Mouse (Mus musculus) adrenal gland, postnatal 14 days (tissue): Measurements from ENCODE around the gene Il25. TPM values are rescaled to one million over a fixed set of nuclear protein-coding genes. Genes with fewer than 3 reads are reported as not detected.
"Not testable (repeated sequence)": the region's sequence is repeated elsewhere in the genome, so short reads cannot be mapped to it uniquely, and the experiment has no call there.

Experiments used
- DNase-seq: peaks from one replicate; pipeline ENCODE4 v3.0.0; 2021; ENCODE audit warnings: mixed read lengths
- total RNA-seq: library from RNA; stranded (reverse); gene quantifications from 2 replicates; pipeline ENCODE4 v1.2.3, GENCODE M21; 2021

The Il25 gene
- total RNA-seq, 1 experiment from 2014 or later = not detected

DNA sequence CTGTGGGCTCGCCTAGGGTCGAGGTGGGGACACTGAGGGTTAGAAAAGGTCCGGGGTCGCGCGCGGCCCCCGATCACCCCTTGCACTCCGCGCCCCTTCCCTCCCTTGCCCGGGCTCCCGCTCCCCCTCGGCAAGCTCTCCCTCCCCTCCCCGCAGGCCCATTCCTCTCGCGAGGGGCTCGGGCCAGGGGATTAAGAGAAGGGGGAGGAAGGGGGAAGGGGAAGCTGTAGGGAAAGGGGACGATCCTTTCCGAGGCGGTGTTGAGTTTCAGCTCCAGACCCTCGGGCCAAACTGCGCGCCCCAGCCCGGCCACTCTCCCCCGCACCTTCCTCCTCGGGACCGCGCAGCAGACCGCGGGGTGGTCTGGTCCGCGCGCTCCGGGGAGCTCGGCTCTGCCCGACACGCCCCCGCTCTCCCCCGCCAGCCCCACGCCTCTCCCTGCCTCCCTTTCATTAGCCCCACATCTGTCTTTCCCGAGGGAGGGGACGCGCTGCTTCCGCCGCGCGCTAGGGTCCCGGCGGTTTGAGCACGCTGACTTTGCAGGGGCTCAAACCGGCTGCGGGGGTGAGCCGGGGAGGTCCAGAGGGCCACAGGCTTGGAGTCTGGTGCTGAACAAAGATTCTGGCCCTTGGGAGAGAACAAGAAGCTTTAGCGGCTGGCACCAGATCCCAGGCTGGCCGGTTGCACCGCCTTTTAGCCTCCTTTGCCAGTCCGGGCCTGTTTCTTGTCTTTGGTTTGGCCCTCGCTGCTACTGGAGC, 5.9 kb upstream of the Il25 start:
- peak; percentile 59 for DNase-seq

DNA sequence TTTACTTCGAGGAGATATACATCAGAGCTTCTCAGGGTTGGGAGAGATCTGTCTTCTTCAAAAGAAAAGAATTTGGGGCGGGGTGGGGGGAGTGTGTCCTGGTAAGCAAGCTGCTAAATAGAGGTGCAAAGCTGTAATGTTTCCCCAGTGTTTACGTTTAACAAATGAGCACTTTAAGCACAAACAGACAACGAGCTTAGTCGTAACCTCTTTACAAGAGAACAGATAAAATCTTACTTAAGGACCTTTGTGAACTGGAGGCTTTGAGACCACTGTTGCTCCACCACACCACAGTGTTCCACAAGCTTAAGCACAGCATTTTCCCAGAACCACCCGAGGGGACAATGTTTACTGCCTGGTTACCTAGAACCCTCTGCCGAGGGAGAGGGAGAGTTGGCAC, 5.2 kb upstream of the Il25 start:
- no peak for DNase-seq

DNA sequence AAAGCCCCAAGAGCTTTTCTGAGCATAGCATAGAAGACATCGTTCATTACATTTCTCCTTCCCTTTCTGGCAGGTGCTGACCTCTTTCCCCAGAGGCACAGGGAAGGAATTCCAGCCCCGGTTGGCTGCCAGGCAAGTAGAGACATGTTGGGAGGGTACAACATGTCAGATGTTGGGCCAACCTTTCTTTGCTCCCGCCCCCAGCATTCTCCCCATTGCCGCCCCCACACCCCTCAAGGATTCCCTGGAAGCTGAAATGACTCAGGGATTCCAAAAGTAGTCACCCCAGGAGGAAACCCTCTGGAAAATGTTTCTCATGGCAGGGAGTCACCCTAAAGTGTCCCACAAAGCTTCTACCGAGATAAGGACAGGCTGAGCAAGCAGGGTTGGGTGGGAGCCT, 2.7 kb upstream of the Il25 start:
- DNase-seq = no peak

DNA sequence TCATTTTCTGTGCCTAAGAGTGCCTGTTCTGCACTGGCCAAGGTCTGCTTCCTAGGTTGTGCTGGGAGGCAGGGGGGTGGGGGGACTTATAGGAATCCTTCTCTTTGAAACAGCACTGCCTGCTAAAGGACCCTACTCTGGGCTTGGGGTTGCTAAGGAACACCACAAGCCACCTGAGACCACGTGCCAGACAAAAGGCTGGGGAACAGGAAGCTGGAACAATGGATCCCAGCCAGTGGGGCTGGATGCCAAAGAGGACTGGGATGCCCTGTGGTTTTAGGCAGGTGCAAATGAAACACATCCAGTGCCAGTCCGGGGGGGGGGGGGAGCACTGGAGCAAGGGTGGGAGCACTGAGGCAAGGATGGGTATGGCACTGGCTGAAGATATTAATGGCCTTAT, 2.1 kb upstream of the Il25 start:
- no peak for DNase-seq

DNA sequence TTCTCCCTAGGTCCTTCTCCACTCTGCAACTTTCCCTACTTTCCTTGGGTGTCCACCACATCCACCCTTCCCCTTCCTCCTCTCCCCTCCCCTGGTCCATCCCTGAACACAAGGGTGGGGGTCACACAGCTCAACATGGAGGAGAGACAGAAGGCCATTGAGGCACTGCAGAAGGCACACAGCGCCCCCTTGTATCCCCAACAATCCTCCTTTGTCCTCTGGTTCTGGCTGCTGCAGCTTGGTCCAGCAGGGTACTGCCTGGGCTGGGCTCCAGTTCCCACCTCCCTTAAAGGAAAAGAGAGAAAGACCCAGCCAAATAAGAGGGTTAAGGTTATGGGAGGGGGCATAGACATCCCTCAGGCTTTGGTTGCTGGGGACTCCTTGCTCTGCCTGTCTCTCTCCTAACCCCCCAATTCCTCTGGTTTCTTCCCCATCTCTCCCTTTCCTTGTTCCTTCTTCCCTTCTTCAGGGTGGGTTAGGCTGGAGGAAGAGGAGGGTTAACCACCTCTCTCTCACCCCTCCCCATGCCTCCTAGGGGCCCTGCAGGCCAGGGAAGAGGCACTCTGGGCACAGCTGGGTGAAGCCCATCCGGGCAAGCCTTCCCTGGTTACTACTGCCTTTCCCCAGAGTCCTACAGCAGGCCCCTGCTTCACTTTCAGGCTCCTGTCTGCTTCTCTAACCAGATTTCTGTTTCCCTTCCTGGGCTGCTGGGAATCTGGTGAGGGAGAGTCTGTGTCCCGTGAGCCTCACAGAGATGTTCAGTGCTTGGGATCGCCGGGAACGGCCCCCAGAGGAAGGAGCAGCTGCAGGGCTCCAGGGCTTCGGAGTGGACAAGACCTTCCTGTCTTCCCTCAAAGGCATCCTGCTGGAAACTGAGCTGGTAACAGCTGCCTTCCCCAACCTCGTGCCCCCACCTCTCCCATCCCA, 3.7 kb downstream of the Il25 start, which contains the start of gene Cmtm5:
Gene Cmtm5 (plus strand): TSS at position 358 of the 927 bp plus-strand sequence.
- DNase-seq = no peak

DNA sequence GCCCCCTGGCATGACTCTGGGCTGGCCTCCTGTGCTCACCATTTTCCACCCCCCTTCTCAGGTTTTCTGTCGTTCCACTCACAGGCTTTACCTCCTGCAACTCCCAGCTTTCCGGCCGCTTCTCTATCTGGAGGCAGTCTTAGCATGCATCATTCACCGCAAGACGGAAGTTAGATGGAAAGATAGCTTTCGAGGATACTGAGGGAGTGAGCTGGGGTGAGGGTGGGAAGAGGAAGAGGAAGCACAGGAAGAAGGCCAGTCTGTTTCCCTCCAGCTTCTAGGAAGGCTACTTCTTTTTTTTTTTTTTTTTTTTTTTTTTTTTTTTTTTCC, 4.3 kb downstream of the Il25 start:
- DNase-seq = no peak

DNA sequence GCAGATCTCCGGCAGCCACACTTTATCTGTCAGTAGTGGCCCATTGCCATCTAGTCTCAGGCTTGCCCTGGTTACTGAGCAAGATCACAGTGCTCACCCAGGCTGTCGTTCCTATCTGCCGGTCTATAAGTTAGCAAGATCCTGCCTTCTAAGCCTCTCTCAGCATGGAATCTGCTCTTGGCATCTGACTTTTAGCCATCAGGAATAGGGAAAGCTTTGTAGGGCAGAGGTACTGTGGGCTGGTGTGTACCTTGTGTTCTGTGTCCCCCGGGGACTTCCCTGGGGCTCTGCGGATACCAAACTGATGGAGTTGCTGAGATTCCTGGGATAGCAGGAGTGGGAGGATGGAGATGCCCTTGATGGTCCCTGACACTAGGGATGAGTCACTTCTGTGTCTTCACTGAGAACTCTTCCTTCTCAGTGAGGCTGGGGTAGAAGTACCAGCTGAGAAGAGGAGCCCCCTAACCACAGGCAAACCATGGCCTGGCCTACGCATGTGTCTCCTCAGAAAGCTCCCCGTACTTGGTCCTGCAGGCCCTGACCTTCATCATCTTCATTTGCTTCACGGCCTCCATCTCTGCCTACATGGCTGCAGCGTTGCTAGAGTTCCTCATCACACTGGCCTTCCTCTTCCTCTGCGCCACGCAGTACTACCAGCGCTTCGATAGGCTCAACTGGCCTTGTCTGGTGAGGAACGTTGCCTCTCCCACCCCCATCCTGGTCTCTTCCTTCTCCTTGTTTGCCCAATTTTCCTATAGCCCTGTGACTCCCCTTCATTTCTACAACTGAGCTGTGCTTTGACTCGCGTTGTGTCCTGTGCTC, 5.1 kb downstream of the Il25 start:
- no peak for DNase-seq

DNA sequence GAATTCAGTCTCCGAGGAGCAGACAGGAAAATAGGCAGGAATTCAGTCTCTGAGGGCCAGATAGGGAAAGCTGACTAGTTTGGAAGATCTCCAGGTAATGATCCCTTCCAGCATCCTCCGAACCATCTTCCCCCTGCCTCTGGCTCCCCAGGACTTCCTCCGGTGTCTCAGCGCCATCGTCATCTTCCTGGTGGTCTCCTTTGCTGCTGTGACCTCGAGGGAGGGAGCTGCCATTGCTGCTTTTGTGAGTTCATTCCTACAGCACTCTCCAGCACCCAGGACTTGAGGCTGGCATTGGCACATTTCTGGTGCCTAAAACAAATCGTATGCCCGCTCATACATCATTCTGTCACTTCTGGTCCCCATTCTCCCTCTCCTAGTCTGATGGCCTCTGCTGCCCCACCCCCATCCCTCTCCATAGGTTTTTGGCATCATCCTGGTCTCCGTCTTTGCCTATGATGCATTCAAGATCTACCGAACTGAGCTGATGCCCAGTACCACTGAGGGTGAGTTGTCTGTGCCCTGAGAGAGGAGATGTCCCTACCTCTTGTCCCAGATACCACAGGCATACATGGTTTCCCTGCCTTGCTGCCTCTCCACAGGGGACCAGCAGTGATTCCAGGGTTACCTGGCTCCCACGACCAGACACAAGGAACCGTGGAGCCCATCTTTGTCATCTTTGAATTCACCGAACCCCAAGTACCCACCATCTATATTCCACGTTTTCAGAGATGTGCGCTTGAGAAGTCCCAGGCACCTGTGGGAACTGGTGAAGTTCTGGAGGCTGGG, 6.1 kb downstream of the Il25 start:
- no peak for DNase-seq

DNA sequence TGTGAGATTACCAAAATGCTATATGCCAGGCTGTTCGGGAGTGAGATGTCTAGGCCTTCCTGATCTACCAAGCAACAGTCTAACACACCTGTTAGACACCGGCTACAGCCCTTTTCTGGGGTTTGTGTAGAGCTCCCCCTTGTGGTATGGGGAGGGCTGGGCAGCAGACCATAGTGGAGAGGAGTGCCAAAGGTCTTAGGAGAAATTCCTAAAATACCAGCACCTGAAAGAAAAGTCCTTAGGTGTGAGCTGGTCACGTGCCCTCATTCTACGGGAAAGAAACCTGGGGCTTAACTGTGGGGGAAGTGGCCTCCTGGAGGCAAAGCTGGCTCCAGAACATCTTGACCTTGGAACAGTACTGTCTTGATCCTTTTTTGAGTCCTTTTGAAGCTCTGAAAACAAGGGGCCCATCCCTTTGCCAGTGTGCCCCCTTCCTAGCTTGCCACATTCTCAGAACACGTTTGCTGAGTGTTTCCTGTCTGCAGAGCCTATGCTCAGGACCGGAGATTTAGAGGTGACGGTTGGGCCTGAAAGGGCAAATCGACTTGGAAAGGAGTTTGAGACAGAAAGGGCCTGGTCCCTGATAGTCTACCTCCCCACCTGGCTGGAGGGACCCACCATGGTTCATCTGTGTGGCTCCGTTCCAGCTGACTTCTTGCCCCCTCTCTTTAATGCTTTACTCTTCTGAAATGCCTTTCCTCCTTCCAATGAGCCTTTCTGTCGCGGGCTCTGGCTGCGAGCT, 7.1 kb downstream of the Il25 start:
- peak; percentile 83 for DNase-seq

DNA sequence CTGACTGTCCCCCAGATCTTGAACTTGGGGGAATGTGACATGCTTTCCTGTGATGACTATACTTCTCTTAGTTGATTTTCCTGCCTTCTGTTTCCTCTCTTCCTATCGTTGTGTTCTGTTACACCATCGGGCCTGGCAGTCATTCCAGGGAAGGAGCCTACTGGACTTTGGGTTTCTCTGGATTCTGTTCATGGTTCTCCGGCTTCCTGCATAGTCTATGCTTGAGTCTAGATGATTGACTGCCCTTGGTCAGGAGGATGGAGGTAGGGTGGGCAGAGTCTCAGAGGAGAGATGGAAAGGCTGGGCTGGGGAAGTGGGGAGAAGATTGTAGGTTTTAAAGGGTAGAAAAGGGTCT, 7.7 kb downstream of the Il25 start:
- no peak for DNase-seq

DNA sequence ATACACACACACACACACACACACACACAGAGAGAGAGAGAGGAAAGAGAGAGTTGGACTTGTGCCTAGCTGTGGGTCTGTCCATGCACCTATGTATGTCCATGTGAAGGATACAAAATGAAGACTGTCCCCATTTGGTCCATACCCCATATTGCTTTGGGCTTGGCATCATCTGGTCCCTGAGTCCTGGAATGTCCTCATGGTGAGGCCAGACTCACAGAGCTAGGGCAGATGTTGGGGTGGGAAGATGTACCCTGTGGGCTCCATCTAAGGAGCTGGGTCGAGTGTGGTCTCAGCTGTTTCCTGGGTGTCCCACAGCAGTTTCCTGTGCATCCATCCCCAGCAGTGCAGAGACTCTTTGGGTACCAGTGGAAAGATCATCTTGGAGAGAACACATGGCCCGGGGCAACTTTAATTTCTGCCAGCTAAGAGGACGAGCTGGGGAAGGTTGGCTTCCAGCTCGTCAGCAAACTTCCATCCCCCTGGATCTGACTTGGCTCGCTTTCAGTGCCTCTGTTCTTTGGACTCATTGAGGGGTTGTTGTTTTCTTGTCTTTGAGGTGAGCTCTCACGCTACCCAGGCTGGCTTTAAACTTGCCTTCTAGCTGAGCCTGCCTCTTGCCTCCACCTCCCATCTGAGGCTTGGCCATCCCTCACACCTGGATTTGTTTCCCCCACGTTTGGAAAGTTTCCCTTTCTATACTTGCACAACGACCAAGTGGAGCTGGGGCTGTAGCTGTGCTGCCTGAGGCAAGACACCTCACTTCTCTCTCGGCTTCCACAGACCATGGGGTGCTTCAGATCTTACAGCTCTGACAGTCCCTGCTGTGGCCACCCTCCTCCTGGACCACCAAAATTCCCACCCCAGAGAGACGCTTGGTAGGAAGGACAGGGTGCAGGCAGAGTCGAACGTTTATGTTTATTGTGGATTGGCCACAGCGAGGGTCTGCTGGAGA, 8.8 kb downstream of the Il25 start:
- DNase-seq = no peak

DNA sequence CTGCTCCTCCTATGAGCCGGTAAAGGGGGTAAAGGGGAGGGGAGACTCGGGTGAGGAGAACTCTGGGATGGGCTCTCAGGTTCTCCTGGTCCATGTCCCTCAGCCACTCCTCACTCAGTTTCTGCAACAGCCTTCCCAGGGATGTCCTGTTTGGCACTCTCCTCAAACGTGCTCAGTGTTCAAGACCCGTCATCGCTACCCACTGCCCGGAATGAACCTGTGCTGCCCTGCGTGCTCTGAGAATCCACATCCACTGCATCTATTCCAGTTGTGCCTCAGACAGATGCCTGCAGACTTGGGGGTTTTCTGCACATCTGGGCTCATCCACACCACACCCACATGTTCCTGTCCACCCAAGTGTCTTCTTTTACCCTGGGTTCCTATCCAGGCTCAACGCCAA, 10.0 kb downstream of the Il25 start:
- DNase-seq = no peak

DNA sequence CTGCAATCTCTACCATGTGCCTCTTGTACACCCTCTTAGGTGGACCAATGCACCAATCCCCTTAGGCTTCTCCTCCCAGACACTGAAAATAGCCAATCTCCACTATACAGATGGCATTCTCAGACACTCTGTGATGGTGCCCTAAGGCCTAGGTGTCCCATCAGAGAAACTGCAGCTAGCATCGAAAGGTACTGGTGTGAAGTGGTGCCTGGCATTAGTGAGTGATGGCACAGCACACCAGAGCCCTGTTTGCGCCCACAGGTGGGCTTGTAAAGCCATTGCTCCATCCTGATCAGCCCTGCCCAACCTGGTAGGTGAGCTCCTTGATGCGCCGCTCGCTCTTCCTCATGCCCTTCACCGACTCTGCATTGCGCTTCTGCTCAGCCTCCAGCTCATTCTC, 11.5 kb downstream of the Il25 start:
- DNase-seq = no peak

DNA sequence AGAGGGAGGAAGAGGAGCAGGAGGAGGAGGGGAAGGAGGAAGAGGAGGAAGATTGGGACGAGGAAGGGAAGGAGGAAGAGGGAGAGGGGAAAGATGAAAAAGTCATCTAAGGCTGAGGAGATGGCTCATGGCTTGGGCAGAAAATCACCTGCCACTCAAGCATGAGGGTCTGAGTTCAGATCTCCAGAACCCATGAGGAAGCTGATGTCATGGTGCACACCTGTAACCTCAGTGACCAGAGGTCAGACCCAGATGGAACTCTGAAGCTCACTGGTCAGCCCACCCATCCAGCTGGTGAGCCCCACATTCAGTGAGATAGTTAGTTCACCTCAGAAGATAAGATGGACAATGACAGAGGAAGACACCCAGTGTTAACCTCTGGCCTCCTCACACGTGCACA, 12.4 kb downstream of the Il25 start:
- DNase-seq = no peak

DNA sequence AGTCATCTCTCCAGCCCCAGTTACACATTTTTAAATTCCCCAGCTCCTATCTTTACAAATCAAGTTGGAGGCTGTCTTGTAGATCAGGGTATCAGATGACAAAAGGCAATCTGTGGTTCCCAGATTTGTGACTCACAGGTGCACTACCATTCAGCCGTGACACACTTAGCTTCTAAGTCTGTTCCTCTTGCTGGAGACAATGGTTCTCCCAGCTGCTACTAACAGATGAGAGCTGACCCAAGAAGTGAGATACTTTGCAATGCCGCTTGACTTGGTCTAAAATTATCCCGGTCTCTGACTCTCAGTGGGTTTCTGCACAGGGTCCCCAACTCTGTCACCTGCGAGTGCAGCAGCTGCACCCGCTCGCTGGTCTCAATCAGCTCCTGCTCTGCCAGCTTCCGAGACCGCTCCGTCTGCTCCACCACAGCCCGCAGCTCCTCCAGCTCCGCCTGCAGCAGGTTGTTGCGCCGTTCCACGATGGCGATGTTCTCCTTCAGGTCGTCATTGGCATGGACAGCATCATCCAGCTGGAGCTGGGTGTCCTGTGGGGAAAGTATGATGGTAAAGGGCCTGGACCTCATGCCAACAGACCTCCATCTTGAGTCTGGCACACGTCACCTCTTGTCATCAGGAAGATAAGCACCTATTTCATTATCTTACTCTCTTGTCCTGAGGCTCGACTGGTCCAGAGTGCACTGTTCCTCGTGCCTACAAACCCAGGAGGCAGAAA, 13.6 kb downstream of the Il25 start:
- no peak for DNase-seq

DNA sequence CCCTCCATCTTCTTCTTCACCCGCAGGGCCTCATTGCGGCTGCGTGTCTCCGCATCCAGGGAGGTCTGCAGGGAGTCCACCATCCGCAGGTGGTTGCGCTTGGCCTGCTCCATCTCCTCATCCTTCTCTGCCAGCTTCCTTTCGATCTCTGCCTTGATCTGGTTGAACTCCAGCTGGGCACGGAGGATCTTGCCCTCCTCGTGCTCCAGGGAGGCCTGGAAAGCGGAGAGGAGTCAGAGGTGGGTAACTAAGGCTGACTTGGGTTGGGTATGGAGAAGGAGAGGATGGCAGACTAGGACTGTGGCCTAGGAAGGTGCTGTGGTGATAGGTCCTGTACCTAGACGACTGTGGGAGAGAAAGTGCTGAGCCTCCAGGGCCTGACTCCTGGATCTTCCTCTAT, 14.5 kb downstream of the Il25 start:
- not testable (repeated sequence) for DNase-seq

DNA sequence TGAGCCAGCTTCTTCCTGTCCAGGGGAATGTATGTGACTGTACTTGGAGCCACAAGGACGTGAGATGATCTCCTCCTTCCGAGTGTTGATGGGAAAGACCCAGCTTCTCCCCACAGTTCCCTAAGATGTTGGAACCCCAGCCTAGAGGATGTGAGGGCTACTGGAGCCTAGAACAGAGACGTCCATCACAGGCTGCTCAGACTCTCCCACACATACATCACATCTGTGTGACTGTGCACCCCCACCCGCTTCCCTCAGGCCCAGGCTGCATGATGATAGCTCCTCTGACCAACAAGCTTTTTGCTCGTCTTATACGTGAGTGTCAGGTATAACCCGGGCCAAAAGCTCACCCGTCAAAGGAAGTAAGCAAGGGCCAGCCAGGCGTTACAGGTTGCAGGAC, 16.3 kb downstream of the Il25 start:
- no peak for DNase-seq

DNA sequence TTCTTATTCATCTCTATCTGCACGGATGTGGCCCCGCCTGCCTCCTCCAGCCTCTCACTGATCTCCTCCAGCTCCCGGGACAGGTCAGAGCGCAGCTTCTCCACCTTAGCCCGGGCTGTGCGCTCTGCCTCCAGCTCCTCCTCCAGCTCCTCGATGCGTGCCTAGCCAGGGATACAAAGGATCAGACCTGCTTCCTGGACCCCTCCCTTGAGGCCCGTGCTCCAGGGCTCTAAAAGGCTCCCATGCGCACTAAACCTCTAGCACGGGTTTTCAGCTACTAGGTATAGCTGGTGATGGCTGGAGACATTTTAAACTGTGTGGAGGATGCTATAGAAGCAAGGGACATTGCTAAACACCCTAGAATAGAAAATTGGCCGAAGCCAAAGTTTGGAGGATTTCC, 18.0 kb downstream of the Il25 start:
- DNase-seq = no peak

DNA sequence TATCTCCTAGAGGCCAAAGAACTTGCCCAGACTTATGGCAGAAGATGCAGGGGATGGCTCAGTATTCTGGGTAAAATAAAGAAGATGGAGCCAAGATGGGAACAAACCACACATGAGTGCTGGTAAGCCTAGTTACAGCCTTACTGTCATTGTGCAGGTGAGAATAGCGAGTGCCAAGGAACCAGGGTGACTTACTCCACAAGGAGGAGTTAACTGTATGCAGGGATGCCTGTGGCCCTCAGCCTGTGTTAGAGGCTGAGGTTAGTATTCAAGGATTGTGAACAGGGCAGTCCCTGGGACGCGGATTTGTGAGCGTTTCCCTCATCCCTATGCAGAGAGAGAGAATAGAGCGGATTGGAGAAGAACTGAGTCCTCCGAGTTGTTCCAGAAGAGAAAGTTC, 19.1 kb downstream of the Il25 start:
- no peak for DNase-seq
